Mouse (Mus musculus) layer of hippocampus, postnatal 25 days (tissue): ENCODE results near the gene Hnrnpa1. TPM values are rescaled to one million over a fixed set of nuclear protein-coding genes. Genes with fewer than 3 reads are reported as not detected.

Source experiments
- microRNA-seq, 2 experiments: library from miRNA; unstranded; fragments of <30 nt; microRNA quantifications; one replicate each; pipeline ENCODE4 v1.2.0; 2021
- total RNA-seq, 2 experiments: library from RNA; stranded (reverse); gene quantifications; 2 replicates each; pipeline ENCODE4 v1.2.3; 2021

Gene Hnrnpa1
- total RNA-seq, 2 experiments from 2014 or later = 253 to 258 TPM

Small RNA genes lying within 50 kb of the gene (microRNA-seq; reads per million reads assigned to microRNA genes)
- gene Mir148b = 77.4 to 109 reads per million in 2 experiments

Other genes with a start within 250 kb of the Hnrnpa1 start
- not detected for gene Hoxc8, start 249.8 kb upstream of the Hnrnpa1 start, total RNA-seq
- not detected for gene Hoxc6, start 242.2 kb upstream of the Hnrnpa1 start, total RNA-seq
- not detected for gene Hoxc4, start 221.5 kb upstream of the Hnrnpa1 start, total RNA-seq
- gene Smug1, start 73.3 kb upstream of the Hnrnpa1 start, total RNA-seq = 10 to 100 TPM; 17.4 to 20.2 TPM
- gene Cbx5, start 616 bp upstream of the Hnrnpa1 start, total RNA-seq = 100 to 1,000 TPM; 180 to 183 TPM
- not detected for gene Nfe2, start 18.0 kb downstream of the Hnrnpa1 start, total RNA-seq
- gene Copz1, start 32.3 kb downstream of the Hnrnpa1 start, total RNA-seq = 100 to 1,000 TPM; 101 to 105 TPM
- 1 to 10 TPM in 1 of 2 experiments, under 1 TPM in 1; 0.66 to 1.1 TPM for gene Gpr84, start 70.2 kb downstream of the Hnrnpa1 start, total RNA-seq
- 10 to 100 TPM; 40.7 to 45.0 TPM for gene Zfp385a, start 99.7 kb downstream of the Hnrnpa1 start, total RNA-seq
- 1 to 10 TPM; 1.4 to 2.4 TPM for gene Itga5, start 126.3 kb downstream of the Hnrnpa1 start, total RNA-seq
- gene Gtsf1, start 190.0 kb downstream of the Hnrnpa1 start, total RNA-seq = not detected
- gene Gtsf2, start 208.0 kb downstream of the Hnrnpa1 start, total RNA-seq = not detected
- 1 to 10 TPM; 7.9 to 8.2 TPM for gene Nckap1l, start 213.4 kb downstream of the Hnrnpa1 start, total RNA-seq